Mouse (Mus musculus) liver, adult (tissue): ENCODE measurements at regions not wholly inside any gene's neighbourhood (a gene's known extent, or its start where the extent isn't known, plus 50 kb on each side); places are given as distances from the start of the nearest gene placed in this dataset.

Experiments
- GATA4 ChIP-seq: IDR thresholded peaks from 2 replicates; pipeline ENCODE4 v1.6.1; 2014; ENCODE audit warnings: mild to moderate bottlenecking, low read length; ENCODE audit not compliant: insufficient replicate concordance

DNA sequence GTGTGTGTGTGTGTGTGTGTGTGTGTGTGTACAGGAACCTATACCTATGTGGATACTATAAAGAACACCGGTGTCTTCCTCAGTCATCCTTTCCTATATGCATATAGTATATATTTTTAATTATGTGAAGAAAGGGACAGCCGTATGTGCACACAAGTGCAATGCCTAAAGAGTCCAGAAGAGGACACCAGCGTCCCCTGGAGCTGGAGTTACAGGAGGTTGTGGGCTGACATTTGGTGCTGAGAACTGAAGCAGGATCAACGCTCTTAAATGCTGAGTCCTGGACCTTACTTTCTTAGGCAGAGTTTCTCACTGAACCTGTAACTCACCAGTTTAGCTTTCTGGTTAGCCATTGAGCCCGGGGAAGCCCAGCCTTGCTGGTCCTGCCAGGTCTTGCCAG lies 114.9 kb upstream of the Dapk1 start:
- TF ChIP-seq GATA4 = no peak

DNA sequence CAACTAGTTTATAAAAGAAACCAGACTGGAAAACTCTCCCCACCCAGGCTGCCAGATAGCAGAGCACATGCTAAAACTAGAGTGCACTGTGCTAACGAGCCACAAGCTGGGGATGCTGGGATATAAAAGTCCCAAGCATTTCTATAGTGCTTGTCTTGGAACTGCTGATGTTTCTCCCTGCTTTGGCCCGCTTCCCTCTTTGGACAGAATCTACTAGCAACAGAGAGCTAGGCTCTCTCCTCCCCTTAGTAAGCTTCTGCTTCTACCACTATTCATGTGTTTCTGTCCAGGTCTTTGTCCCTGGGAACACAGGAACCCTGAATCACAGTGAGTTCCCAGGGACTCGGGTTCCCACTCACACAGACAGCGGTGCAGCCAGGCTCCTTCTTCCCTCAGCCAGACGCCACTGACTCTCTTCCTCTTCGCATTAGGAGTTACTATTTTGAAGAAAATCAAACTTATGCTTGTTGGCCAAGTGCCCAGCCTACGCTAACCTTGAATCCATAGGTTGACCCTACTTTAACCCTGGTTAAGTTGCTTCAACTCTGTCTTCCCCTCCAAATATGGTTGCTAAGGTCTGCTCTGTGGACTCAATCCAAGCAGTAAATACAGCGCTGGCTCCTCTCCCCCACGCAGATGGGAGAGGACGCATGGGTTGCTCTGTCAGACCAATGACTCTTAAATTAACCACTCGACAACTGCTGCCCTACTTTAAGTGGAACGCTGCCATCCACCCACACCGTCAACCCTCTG lies 113.4 kb upstream of the Dapk1 start:
- no peak for TF ChIP-seq GATA4

DNA sequence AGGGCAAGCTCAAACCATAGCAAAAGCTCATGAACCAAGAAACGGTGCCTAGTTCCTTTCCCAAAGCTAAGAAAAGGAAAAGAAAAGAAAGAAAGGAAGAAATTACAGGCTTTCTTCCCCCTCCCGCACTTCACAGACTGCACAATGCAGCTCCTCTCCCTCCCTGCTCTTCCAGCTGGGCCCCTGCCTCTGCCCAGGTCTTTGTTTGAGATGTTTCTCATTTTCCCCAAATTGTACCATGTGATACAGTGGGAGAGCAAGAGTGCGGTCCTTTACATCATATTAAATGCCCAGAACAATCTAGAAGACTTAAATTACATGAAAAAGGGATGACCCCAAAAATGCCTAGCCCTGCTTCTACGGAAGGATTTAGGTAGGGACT lies 112.9 kb upstream of the Dapk1 start:
- no peak for TF ChIP-seq GATA4

DNA sequence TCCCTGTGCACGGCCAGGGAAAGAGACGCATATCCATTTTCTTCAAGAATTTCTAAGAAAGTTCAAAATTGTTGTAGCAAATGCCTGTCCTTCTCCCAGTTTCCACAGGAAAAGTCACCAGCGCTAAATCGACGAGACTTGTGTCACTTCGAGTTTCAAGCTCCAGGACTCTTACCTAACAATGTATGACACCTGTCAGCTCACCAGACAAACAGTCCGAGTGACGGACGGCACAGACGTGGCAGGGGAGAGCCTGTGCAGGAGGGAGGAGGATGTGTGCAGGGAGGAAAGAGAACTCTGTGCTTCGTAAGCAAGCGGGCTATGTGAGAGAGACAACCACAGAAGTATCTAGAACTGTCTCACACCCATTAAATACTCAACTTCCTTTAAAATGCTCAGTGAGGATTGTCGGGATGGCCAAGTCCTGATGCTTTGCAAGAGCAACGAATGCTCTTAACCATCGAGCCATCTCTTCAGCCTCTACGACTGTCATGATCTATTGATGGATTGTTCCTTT lies 109.7 kb upstream of the Dapk1 start:
- no peak for TF ChIP-seq GATA4

GRCm38 (mm10) chr13:60493836-60494235 lies 107.9 kb upstream of the Dapk1 start:
- no peak for TF ChIP-seq GATA4

- TF ChIP-seq GATA4 = no peak
Measured at GRCm38 (mm10) chr13:60497714-60498400, 103.9 kb upstream of the Dapk1 start.

GRCm38 (mm10) chr13:60504196-60504595 lies 97.6 kb upstream of the Dapk1 start:
- TF ChIP-seq GATA4 = no peak

DNA sequence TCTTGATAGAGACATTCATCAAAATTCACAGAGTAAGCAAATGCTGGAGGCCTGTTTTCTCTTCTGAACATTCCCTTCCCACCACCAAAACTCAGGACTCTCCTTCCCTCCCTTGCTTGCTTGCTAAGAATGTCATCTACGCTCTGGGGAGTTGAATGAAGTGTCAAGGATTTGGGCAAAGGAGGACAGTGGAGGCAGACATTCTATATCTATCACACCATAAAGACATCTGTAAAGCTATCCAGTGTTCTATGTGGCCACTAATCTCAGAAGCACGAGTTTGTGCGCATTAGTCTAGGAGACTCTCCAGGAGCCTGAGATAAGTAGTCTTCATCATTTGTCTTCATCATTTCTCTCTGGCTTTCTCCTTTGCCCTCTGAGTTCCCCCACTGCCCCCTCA lies 94.1 kb upstream of the Dapk1 start:
- no peak for TF ChIP-seq GATA4

GRCm38 (mm10) chr13:60508054-60508453 lies 93.7 kb upstream of the Dapk1 start:
- no peak for TF ChIP-seq GATA4

DNA sequence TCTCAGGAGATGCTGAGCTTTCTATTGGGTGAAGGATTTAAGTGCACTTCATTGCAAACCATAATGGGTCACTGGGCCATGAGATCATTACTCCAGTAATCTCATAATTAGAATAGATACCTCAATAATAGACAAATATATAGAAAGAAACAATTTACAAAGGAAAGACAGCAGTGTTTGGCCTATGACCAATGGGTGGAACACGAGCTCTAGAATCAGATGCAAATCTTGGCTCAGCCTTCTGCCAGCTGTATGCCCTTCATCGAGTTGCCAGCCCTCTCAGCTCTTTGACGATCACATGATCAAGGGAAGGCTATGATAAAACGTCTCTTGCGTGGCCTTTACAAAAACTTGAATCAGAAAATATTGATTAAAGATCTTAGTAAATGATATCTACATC lies 92.9 kb upstream of the Dapk1 start:
- no peak for TF ChIP-seq GATA4

DNA sequence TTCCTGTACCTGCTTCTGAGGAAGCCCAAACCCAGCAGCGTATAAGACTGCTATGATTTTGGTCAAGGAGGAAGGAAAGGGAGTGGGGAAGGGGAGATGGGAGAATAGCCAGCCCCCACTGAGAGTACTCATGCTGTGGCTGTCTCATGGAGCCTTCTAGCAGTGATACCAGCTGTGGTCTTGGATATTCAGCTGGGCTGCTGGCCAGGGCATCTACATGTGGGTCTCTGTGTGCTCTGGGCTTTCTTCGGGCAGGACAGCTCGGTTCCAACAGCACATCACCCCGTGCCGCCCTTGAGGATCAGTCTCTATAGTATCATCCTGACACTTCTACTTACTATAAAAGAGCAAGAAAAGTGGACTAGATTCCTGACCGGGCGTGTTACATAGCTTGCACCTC lies 90.6 kb upstream of the Dapk1 start:
- no peak for TF ChIP-seq GATA4

DNA sequence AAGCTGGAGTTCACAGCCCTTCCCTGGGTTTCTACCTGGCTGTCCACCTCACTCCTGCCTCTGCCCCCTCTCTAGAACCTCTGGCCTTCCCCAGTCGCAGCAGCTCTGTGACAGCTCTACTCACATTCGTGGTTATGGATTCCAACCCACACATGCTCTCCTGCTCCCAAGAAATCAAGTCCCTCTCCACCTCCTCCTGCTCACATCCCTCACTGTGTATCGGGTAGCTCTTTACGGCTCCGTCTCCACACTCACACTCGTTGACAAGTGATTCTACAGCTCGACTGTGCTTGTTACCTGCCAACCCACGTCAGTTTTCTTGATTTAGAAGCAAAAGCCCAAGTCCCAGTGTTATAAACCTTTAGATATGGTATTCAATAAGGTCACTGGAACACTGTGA lies 90.1 kb upstream of the Dapk1 start:
- no peak for TF ChIP-seq GATA4

- no peak for TF ChIP-seq GATA4
Measured at GRCm38 (mm10) chr13:60513756-60514155, 88.0 kb upstream of the Dapk1 start.

DNA sequence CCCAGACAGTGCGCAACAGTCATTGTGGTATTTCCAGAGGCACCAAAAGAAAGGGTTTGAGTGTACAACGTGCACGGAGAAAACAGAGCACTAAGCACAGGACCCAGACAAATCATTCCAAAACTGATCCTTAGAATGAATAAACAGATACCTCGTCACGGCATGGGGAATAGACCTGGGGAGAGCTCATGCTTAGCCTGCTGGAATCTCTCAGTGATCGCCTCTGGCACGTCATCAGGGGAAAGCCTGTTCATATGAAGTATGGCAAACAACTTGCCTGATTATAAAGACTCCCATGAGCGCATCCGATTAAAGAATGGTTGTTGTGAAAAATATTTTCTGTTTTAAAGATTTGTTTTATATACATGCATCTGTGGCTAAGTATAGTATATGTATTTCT lies 86.9 kb upstream of the Dapk1 start:
- TF ChIP-seq GATA4 = no peak

GRCm38 (mm10) chr13:60518010-60518409 lies 83.7 kb upstream of the Dapk1 start:
- TF ChIP-seq GATA4 = no peak

DNA sequence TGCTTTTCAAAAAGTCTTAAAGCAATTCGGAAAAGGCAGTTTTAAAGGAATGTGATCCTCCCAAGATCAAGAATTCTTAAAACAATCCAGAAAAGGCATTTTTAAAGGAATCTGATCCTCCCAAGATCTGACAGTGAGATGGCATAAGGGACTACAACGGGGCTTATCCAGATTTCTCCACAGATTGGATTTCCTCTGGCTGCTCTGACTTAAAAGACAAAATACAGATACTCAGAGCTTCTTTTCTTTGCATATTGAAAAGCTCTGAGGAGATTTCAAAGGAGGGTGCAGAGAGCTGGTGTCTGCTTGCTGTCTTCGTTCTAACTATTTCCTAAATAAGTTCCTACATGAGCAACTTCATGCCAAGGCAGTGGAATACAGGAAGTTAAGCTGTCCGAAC lies 82.0 kb upstream of the Dapk1 start:
- no peak for TF ChIP-seq GATA4
